Comparison of ENCODE assay signal across 8 mouse cellular contexts in genomic region chr19:36057231-36057811, GRCm38 (mm10). TPM values are rescaled to one million over a fixed set of nuclear protein-coding genes. Genes with fewer than 3 reads are reported as not detected.
DNase-seq lines count a peak whose midpoint lies in the region; ATAC-seq lines count a peak whose summit lies in the region.

Gene Htr7 (minus strand): TSS chr19:36057507.

- 0 out of 2 replicates have a peak within 1 kb of the TSS, but pooled peaks have one; percentile 13 for H3K9ac ChIP-seq in lung, embryonic 15.5 days
- peak within 1 kb of the TSS; percentile 47 for H3K9ac ChIP-seq in embryonic facial prominence, embryonic 12.5 days
- peak within 1 kb of the TSS; percentile 52 for H3K9ac ChIP-seq in heart, embryonic 16.5 days (ENCODE audit: low read length)

- H3K36me3 ChIP-seq in lung, embryonic 15.5 days, result no peaks in the 10 kb centered on the region
- no peaks in the 10 kb centered on the region for H3K36me3 ChIP-seq in embryonic facial prominence, embryonic 12.5 days
- H3K36me3 ChIP-seq in heart, embryonic 16.5 days (ENCODE audit: control insufficient read depth, insufficient read depth), result no peaks in the 10 kb centered on the region

- peak within 1 kb of the TSS; percentile 96 for H3K4me2 ChIP-seq in lung, embryonic 15.5 days
- H3K4me2 ChIP-seq in embryonic facial prominence, embryonic 12.5 days (replicated peaks), result peak within 1 kb of the TSS; percentile 89
- peak within 1 kb of the TSS; percentile 92 for H3K4me2 ChIP-seq in heart, embryonic 16.5 days (ENCODE audit: low read depth, low read length)

- no peak within 1 kb of the TSS for H3K27ac ChIP-seq in lung, embryonic 15.5 days
- H3K27ac ChIP-seq in embryonic facial prominence, embryonic 12.5 days, result no peak within 1 kb of the TSS
- H3K27ac ChIP-seq in heart, embryonic 16.5 days (ENCODE audit: low read length), result no peak within 1 kb of the TSS

- ATAC-seq in lung, embryonic 15.5 days (ENCODE audit: borderline replicate concordance, extremely low read depth, low FRiP score, low TSS enrichment), result peak; percentile 86
- ATAC-seq in embryonic facial prominence, embryonic 12.5 days (ENCODE audit: insufficient number of reproducible peaks, insufficient read depth, low FRiP score, low TSS enrichment), result peak; percentile 93
- peak; percentile 72 for ATAC-seq in heart, embryonic 16.5 days (replicated peaks; ENCODE audit: extremely low read depth, insufficient read depth, low FRiP score)

- H3K4me3 ChIP-seq in lung, embryonic 15.5 days, result peak within 1 kb of the TSS; percentile 51
- peak within 1 kb of the TSS; percentile 57 for H3K4me3 ChIP-seq in embryonic facial prominence, embryonic 12.5 days
- H3K4me3 ChIP-seq in heart, embryonic 16.5 days (ENCODE audit: low read length), result peak within 1 kb of the TSS; percentile 66

- no peak for DNase-seq in lung, postnatal 36 days
- peak; percentile 12 to 17 for DNase-seq in layer of hippocampus, postnatal 14 days (ENCODE audit: low spot score in 2 of 2)
- DNase-seq in lung, postnatal 4 days, result peak; percentile 13 to 28
- DNase-seq in right cerebral cortex, adult 2 months (ENCODE audit: low spot score in 2 of 2), result peak; percentile 14 to 32
- DNase-seq in MN1 (ENCODE audit: low spot score), result no peak

- under 1% methylated on average over 57 of the region's 86 CpGs for WGBS in lung, embryonic 15.5 days
- WGBS in embryonic facial prominence, embryonic 12.5 days, result under 1% methylated on average over 68 of the region's 86 CpGs
- WGBS in heart, embryonic 16.5 days, result under 1% methylated on average over 74 of the region's 86 CpGs

- H3K9me3 ChIP-seq in lung, embryonic 15.5 days, result no peaks in the 10 kb centered on the region
- H3K9me3 ChIP-seq in embryonic facial prominence, embryonic 12.5 days, result no peaks in the 10 kb centered on the region
- H3K9me3 ChIP-seq in heart, embryonic 16.5 days (replicated peaks; ENCODE audit: control insufficient read depth, low read length), result no peaks in the 10 kb centered on the region

- peaks cover 9% of the 10 kb centered on the region for H3K4me1 ChIP-seq in lung, embryonic 15.5 days
- H3K4me1 ChIP-seq in embryonic facial prominence, embryonic 12.5 days, result no peaks in the 10 kb centered on the region
- H3K4me1 ChIP-seq in heart, embryonic 16.5 days (ENCODE audit: control insufficient read depth, insufficient read depth, low read length), result peaks cover 5% of the 10 kb centered on the region; the same call in 1 of the 2 replicates

- H3K27me3 ChIP-seq in lung, embryonic 15.5 days, result peaks cover 56% of the 10 kb centered on the region
- peaks cover 41% of the 10 kb centered on the region for H3K27me3 ChIP-seq in embryonic facial prominence, embryonic 12.5 days
- peaks cover 44% of the 10 kb centered on the region for H3K27me3 ChIP-seq in heart, embryonic 16.5 days (ENCODE audit: control insufficient read depth, insufficient read depth, low read length)

RNA-seq across cellular contexts. Expression of gene Htr7, which starts in this region (rescaled TPM):
- 0.06 and 0.29 TPM in 2 replicates for polyA plus RNA-seq in lung, embryonic 15.5 days (2015; fragmentation: Nextera tagmentation; extraction: Ambion mirVana)
- 1.1 TPM in 2 replicates for polyA plus RNA-seq in embryonic facial prominence, embryonic 12.5 days (2016; fragmentation: Nextera tagmentation; extraction: Ambion mirVana)
- 0.20 and 0.74 TPM in 2 replicates for polyA plus RNA-seq in heart, embryonic 16.5 days (2015; fragmentation: Nextera tagmentation; extraction: Ambion mirVana)
- total RNA-seq in layer of hippocampus, postnatal 14 days (2021), result 10 to 100 TPM; 14.2 to 15.9 TPM

Comparison
In these comparisons a context has a peak if more than half of its experiments do, and no peak if none do; other contexts are left out.
1. DNase-seq: peak in layer of hippocampus, postnatal 14 days (2 of 2), lung, postnatal 4 days (2 of 2) and right cerebral cortex, adult 2 months (2 of 2); none in lung, postnatal 36 days (single experiment) and MN1 (single experiment).
2. Peak in ATAC-seq, H3K4me3 ChIP-seq, H3K9ac ChIP-seq and H3K4me2 ChIP-seq in lung, embryonic 15.5 days; RNA of the gene not detected or under 1 TPM.
3. Peak in ATAC-seq, H3K4me3 ChIP-seq, H3K9ac ChIP-seq and H3K4me2 ChIP-seq in heart, embryonic 16.5 days; RNA of the gene not detected or under 1 TPM.
4. Peak in every context shown above with its lines, with median percentiles within 50 percentile points of each other: ATAC-seq, H3K4me2 ChIP-seq, H3K4me3 ChIP-seq and H3K9ac ChIP-seq.